Mouse (Mus musculus): ENCODE measurements around the gene Fam240b.

- TF ChIP-seq CTCF (IDR thresholded peaks at IDR 0.05; ENCODE audit: borderline replicate concordance, extremely low read depth, insufficient read depth, insufficient read length) (no peak), POLR2A (IDR thresholded peaks at IDR 0.05; ENCODE audit: borderline replicate concordance, extremely low read depth, insufficient read depth, insufficient read length, poor library complexity, severe bottlenecking) (no peak)
These were observed 32.5 kb upstream of the Fam240b start for GRCm38 (mm10) chr13:64530139-64530538.
